8 mouse cellular contexts compared by ENCODE assay signal in the genomic region with DNA sequence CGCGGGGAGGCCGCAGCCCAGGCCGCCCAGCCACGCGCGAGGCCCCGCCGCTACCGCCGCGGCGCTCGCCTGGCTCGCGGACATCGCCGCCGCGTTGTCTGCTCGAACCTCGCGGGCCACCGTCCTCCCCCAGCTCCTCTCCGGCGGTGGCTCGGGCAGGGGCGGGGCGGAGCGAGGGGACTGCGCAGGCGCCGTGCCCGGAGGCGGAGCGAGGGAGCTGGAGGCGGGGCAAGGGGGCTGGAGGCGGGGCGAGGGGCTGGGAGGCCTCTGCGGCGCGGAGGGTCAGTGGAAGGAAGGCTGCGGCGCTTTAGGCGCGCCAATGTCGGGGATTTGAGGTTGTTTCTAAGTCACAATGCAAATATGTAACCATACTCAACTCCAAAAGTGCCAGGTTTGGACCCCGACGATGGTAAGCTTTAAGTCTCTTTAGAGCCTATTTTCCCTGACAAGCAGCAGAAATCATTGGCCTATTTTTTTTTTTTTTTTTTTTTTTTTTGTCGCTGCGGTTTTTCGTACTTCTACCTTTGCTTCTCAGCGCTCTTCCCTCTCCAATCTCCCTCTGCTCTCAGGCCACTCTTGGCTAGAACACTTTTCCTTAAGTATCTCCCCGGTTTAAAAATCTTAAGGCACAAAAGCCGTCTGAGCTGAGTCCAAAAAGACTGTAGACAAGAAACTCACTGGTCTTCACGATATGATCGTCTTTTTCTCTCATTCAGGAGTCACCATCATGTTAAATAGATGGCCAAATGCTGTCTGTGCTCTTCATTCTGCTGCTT. TPM values are rescaled to one million over a fixed set of nuclear protein-coding genes. Genes with fewer than 3 reads are reported as not detected.
DNase-seq lines count a peak whose midpoint lies in the region; ATAC-seq and TF ChIP-seq lines count a peak whose summit lies in the region.

A gene (minus strand): TSS at position 155 of the 776 bp plus-strand sequence.

- no peaks in the 10 kb centered on the region for H3K27me3 ChIP-seq in hindbrain, postnatal 0 days (ENCODE audit: insufficient read depth, low read length)

- peak within 1 kb of the TSS; percentile 78 for H3K9ac ChIP-seq in hindbrain, postnatal 0 days (replicated peaks; ENCODE audit: low read length)

- under 1% methylated on average over 32 of the region's 57 CpGs for WGBS in hindbrain, postnatal 0 days

- intact Hi-C loops in gastrocnemius, adult 2 months (cut with DNase I) = loop anchor here (5.0 kb wide), 1 partner anchor 167 kb away; no protein-coding TSS in a partner anchor
- intact Hi-C loops in left cerebral cortex, adult 2 months (cut with DNase I) = loop anchor here (2.0 kb wide), 2 partner anchors 134 to 166 kb away; no protein-coding TSS in a partner anchor

- peak; percentile 60 for DNase-seq in WW6 (ENCODE audit: low read depth, low spot score)
- DNase-seq in cerebellum, postnatal 4 days (ENCODE audit: low spot score in 2 of 2) = peak; percentile 98 to 99
- DNase-seq in gastrocnemius, adult 2 months = peak; percentile 98
- DNase-seq in hindbrain, postnatal 0 days (ENCODE audit: low spot score) = peak; percentile 96
- peak; percentile 95 to 99 for DNase-seq in left cerebral cortex, adult 2 months (ENCODE audit: extremely low spot score in 1 of 2, low spot score in 2 of 2)
- peak; percentile 90 to 95 for DNase-seq in right cerebral cortex, adult 2 months (ENCODE audit: low spot score in 2 of 2)
- peak; percentile 95 for DNase-seq in urinary bladder, postnatal 14 days (ENCODE audit: low spot score)

- H3K4me2 ChIP-seq in hindbrain, postnatal 0 days (ENCODE audit: low read depth, low read length) = peak within 1 kb of the TSS; percentile 57

- no peak for TF ChIP-seq CTCF in gastrocnemius, adult 2 months (IDR thresholded peaks at IDR 0.05)
- TF ChIP-seq CTCF in hindbrain, postnatal 0 days (IDR thresholded peaks at IDR 0.05; ENCODE audit: low read depth) = no peak
- no peak for TF ChIP-seq CTCF in left cerebral cortex, adult 2 months (IDR thresholded peaks at IDR 0.05)

- H3K36me3 ChIP-seq in hindbrain, postnatal 0 days (ENCODE audit: insufficient read depth, low read length) = no peaks in the 10 kb centered on the region

- H3K4me1 ChIP-seq in hindbrain, postnatal 0 days (ENCODE audit: insufficient read depth, low read length) = peaks cover 8% of the 10 kb centered on the region; the same call in 1 of the 2 replicates

- peak within 1 kb of the TSS; percentile 100 for H3K4me3 ChIP-seq in gastrocnemius, adult 2 months
- peak within 1 kb of the TSS; percentile 65 for H3K4me3 ChIP-seq in hindbrain, postnatal 0 days (ENCODE audit: low read length)
- H3K4me3 ChIP-seq in left cerebral cortex, adult 2 months = peak within 1 kb of the TSS; percentile 94

- peak; percentile 97 for ATAC-seq in hindbrain, postnatal 0 days
- ATAC-seq in megakaryocyte, adult 5-6 weeks (ENCODE audit: poor library complexity, severe bottlenecking) = peak; percentile 92

- H3K27ac ChIP-seq in gastrocnemius, adult 2 months = peak within 1 kb of the TSS; percentile 95
- H3K27ac ChIP-seq in hindbrain, postnatal 0 days = peak within 1 kb of the TSS; percentile 87
- H3K27ac ChIP-seq in left cerebral cortex, adult 2 months = peak within 1 kb of the TSS; percentile 88

- no peaks in the 10 kb centered on the region for H3K9me3 ChIP-seq in hindbrain, postnatal 0 days (ENCODE audit: low read length)

RNA-seq across cellular contexts. Expression of the gene that starts here (rescaled TPM):
- total RNA-seq in gastrocnemius, adult 2 months (2021) = 10 to 100 TPM; 29.9 to 38.6 TPM
- 51.0 and 53.2 TPM in 2 replicates for total RNA-seq in hindbrain, postnatal 0 days (2014; rRNA removed)
- 25.6 and 28.0 TPM in 2 replicates for polyA plus RNA-seq in hindbrain, postnatal 0 days (2015; fragmentation: Nextera tagmentation; extraction: Ambion mirVana)
- 10 to 100 TPM; 62.9 to 66.8 TPM for total RNA-seq in left cerebral cortex, adult 2 months (2021)
- 38.6 and 43.8 TPM in 2 replicates for total RNA-seq in megakaryocyte, adult 5-6 weeks (2015)
- total RNA-seq in megakaryocyte, adult 5-6 weeks (2017) = 44.7 TPM in 2 replicates

Comparison
In these comparisons a context has a peak if more than half of its experiments do, and no peak if none do; other contexts are left out.
1. Peak in every context shown above with its lines: DNase-seq, ATAC-seq, H3K4me3 ChIP-seq and H3K27ac ChIP-seq.